Mouse (Mus musculus): ENCODE measurements around the gene Gm17455. TPM values are rescaled to one million over a fixed set of nuclear protein-coding genes. Genes with fewer than 3 reads are reported as not detected.
A peak's percentile ranks its signal among the peaks of the same experiment; 100 is the strongest.

Gene Gm17455
- polyA plus RNA-seq, 1 experiment from 2014 or later: 6.2 TPM

GRCm38 (mm10) chr10:60398051-60398814, 1.3 kb upstream of the Gm17455 start:
- H3K4me1 ChIP-seq (ENCODE audit: control insufficient read depth, insufficient read depth, low read length): no peaks in the 10 kb centered on the region
- WGBS: 92% methylated on average over 10 of the region's 10 CpGs
- H3K36me3 ChIP-seq (ENCODE audit: control insufficient read depth, insufficient read depth, low read length): no peaks in the 10 kb centered on the region
- H3K9me3 ChIP-seq (ENCODE audit: control insufficient read depth, low read length): no peaks in the 10 kb centered on the region
- no peak for ATAC-seq (ENCODE audit: insufficient read depth, low FRiP score, low TSS enrichment)
- no peak overlapping the region for H3K4me3 ChIP-seq (ENCODE audit: low read depth, low read length)
- H3K4me2 ChIP-seq (ENCODE audit: low read depth): no peak overlapping the region
- no peaks in the 10 kb centered on the region for H3K27me3 ChIP-seq (ENCODE audit: control insufficient read depth, insufficient read depth, low read length)
- no peak overlapping the region for H3K9ac ChIP-seq (ENCODE audit: low read length)
- no peak overlapping the region for H3K27ac ChIP-seq (ENCODE audit: low read depth, low read length)
- DNase-seq (ENCODE audit: low spot score): no peak

- Histone ChIP-seq H3K27me3 (ENCODE audit: control insufficient read depth, insufficient read depth, low read length) (no peaks in the 10 kb centered on the region), H3K4me3 (ENCODE audit: low read depth, low read length) (no peak overlapping the region), H3K27ac (ENCODE audit: low read depth, low read length) (no peak overlapping the region), H3K36me3 (ENCODE audit: control insufficient read depth, insufficient read depth, low read length) (no peaks in the 10 kb centered on the region), H3K4me1 (ENCODE audit: control insufficient read depth, insufficient read depth, low read length) (no peaks in the 10 kb centered on the region), H3K4me2 (ENCODE audit: low read depth) (no peak overlapping the region), H3K9me3 (ENCODE audit: control insufficient read depth, low read length) (no peaks in the 10 kb centered on the region), H3K9ac (ENCODE audit: low read length) (no peak overlapping the region; the same call in 1 of the 2 replicates)
- no peak for ATAC-seq (ENCODE audit: insufficient read depth, low FRiP score, low TSS enrichment)
- DNase-seq (ENCODE audit: low spot score): no peak
- WGBS: 82% methylated on average over 11 of the region's 11 CpGs
Observed at GRCm38 (mm10) chr10:60400507-60401295, 1.2 kb downstream of the Gm17455 start.

GRCm38 (mm10) chr10:60405460-60406177, 6.1 kb downstream of the Gm17455 start:
- Histone ChIP-seq H3K4me3 (ENCODE audit: low read depth, low read length) (no peak overlapping the region), H3K9ac (ENCODE audit: low read length) (no peak overlapping the region), H3K4me1 (ENCODE audit: control insufficient read depth, insufficient read depth, low read length) (no peaks in the 10 kb centered on the region), H3K36me3 (ENCODE audit: control insufficient read depth, insufficient read depth, low read length) (no peaks in the 10 kb centered on the region), H3K27me3 (ENCODE audit: control insufficient read depth, insufficient read depth, low read length) (no peaks in the 10 kb centered on the region), H3K27ac (ENCODE audit: low read depth, low read length) (no peak overlapping the region), H3K9me3 (ENCODE audit: control insufficient read depth, low read length) (no peaks in the 10 kb centered on the region), H3K4me2 (ENCODE audit: low read depth) (no peak overlapping the region)
- ATAC-seq (ENCODE audit: insufficient read depth, low FRiP score, low TSS enrichment) (no peak), DNase-seq (ENCODE audit: low spot score) (no peak)
- WGBS: 70% methylated on average over 7 of the region's 7 CpGs

GRCm38 (mm10) chr10:60407831-60408230, 8.3 kb downstream of the Gm17455 start:
- WGBS: 4% methylated on average over 5 of the region's 5 CpGs
- ATAC-seq (ENCODE audit: insufficient read depth, low FRiP score, low TSS enrichment) (no peak), DNase-seq (ENCODE audit: low spot score) (peak; percentile 73)
- H3K9me3 ChIP-seq (ENCODE audit: control insufficient read depth, low read length): no peaks in the 10 kb centered on the region
- no peaks in the 10 kb centered on the region for H3K27me3 ChIP-seq (ENCODE audit: control insufficient read depth, insufficient read depth, low read length)
- H3K4me3 ChIP-seq (ENCODE audit: low read depth, low read length): no peak overlapping the region
- no peak overlapping the region for H3K27ac ChIP-seq (ENCODE audit: low read depth, low read length)
- no peak overlapping the region for H3K9ac ChIP-seq (ENCODE audit: low read length)
- H3K4me2 ChIP-seq (ENCODE audit: low read depth): no peak overlapping the region
- H3K36me3 ChIP-seq (ENCODE audit: control insufficient read depth, insufficient read depth, low read length): no peaks in the 10 kb centered on the region
- H3K4me1 ChIP-seq (ENCODE audit: control insufficient read depth, insufficient read depth, low read length): no peaks in the 10 kb centered on the region

GRCm38 (mm10) chr10:60411794-60412193, 12.3 kb downstream of the Gm17455 start:
- WGBS: 31% methylated on average over 5 of the region's 5 CpGs
- Histone ChIP-seq H3K27me3 (ENCODE audit: control insufficient read depth, insufficient read depth, low read length) (no peaks in the 10 kb centered on the region), H3K27ac (ENCODE audit: low read depth, low read length) (no peak overlapping the region), H3K9me3 (ENCODE audit: control insufficient read depth, low read length) (no peaks in the 10 kb centered on the region), H3K9ac (ENCODE audit: low read length) (no peak overlapping the region), H3K4me1 (ENCODE audit: control insufficient read depth, insufficient read depth, low read length) (no peaks in the 10 kb centered on the region), H3K4me2 (ENCODE audit: low read depth) (no peak overlapping the region), H3K4me3 (ENCODE audit: low read depth, low read length) (no peak overlapping the region), H3K36me3 (ENCODE audit: control insufficient read depth, insufficient read depth, low read length) (no peaks in the 10 kb centered on the region)
- ATAC-seq (ENCODE audit: insufficient read depth, low FRiP score, low TSS enrichment) (no peak), DNase-seq (ENCODE audit: low spot score) (no peak)

- Histone ChIP-seq H3K4me3 (ENCODE audit: low read depth, low read length) (no peak overlapping the region), H3K36me3 (ENCODE audit: control insufficient read depth, insufficient read depth, low read length) (no peaks in the 10 kb centered on the region), H3K4me2 (ENCODE audit: low read depth) (no peak overlapping the region), H3K9ac (ENCODE audit: low read length) (no peak overlapping the region), H3K27me3 (ENCODE audit: control insufficient read depth, insufficient read depth, low read length) (no peaks in the 10 kb centered on the region), H3K27ac (ENCODE audit: low read depth, low read length) (no peak overlapping the region), H3K9me3 (ENCODE audit: control insufficient read depth, low read length) (no peaks in the 10 kb centered on the region), H3K4me1 (ENCODE audit: control insufficient read depth, insufficient read depth, low read length) (no peaks in the 10 kb centered on the region)
- WGBS: 76% methylated on average over 2 of the region's 2 CpGs
- no peak for ATAC-seq (ENCODE audit: insufficient read depth, low FRiP score, low TSS enrichment)
- no peak for DNase-seq (ENCODE audit: low spot score)
Observed at GRCm38 (mm10) chr10:60413756-60414155, 14.2 kb downstream of the Gm17455 start.

GRCm38 (mm10) chr10:60417041-60417440, 17.5 kb downstream of the Gm17455 start:
- H3K4me1 ChIP-seq (ENCODE audit: control insufficient read depth, insufficient read depth, low read length): no peaks in the 10 kb centered on the region
- no peak overlapping the region for H3K9ac ChIP-seq (ENCODE audit: low read length)
- no peaks in the 10 kb centered on the region for H3K36me3 ChIP-seq (ENCODE audit: control insufficient read depth, insufficient read depth, low read length)
- ATAC-seq (ENCODE audit: insufficient read depth, low FRiP score, low TSS enrichment): no peak
- no peak overlapping the region for H3K4me3 ChIP-seq (ENCODE audit: low read depth, low read length)
- no peak overlapping the region for H3K4me2 ChIP-seq (ENCODE audit: low read depth)
- no peak overlapping the region for H3K27ac ChIP-seq (ENCODE audit: low read depth, low read length)
- no peaks in the 10 kb centered on the region for H3K9me3 ChIP-seq (ENCODE audit: control insufficient read depth, low read length)
- WGBS: 85% methylated on average over 2 of the region's 2 CpGs
- no peak for DNase-seq (ENCODE audit: low spot score)
- H3K27me3 ChIP-seq (ENCODE audit: control insufficient read depth, insufficient read depth, low read length): no peaks in the 10 kb centered on the region

- H3K4me1 ChIP-seq (ENCODE audit: control insufficient read depth, insufficient read depth, low read length): no peaks in the 10 kb centered on the region
- H3K4me2 ChIP-seq (ENCODE audit: low read depth): no peak overlapping the region
- ATAC-seq (ENCODE audit: insufficient read depth, low FRiP score, low TSS enrichment) (no peak), DNase-seq (ENCODE audit: low spot score) (peak; percentile 76)
- no peak overlapping the region for H3K9ac ChIP-seq (ENCODE audit: low read length)
- H3K27me3 ChIP-seq (ENCODE audit: control insufficient read depth, insufficient read depth, low read length): no peaks in the 10 kb centered on the region
- H3K27ac ChIP-seq (ENCODE audit: low read depth, low read length): no peak overlapping the region
- WGBS: 12% methylated on average over 3 of the region's 3 CpGs
- no peaks in the 10 kb centered on the region for H3K9me3 ChIP-seq (ENCODE audit: control insufficient read depth, low read length)
- no peak overlapping the region for H3K4me3 ChIP-seq (ENCODE audit: low read depth, low read length)
- H3K36me3 ChIP-seq (ENCODE audit: control insufficient read depth, insufficient read depth, low read length): no peaks in the 10 kb centered on the region
Observed at GRCm38 (mm10) chr10:60418137-60418536, 18.6 kb downstream of the Gm17455 start.
